Mouse (Mus musculus): ENCODE data around the gene Tex13a.

Gene Tex13a

DNA sequence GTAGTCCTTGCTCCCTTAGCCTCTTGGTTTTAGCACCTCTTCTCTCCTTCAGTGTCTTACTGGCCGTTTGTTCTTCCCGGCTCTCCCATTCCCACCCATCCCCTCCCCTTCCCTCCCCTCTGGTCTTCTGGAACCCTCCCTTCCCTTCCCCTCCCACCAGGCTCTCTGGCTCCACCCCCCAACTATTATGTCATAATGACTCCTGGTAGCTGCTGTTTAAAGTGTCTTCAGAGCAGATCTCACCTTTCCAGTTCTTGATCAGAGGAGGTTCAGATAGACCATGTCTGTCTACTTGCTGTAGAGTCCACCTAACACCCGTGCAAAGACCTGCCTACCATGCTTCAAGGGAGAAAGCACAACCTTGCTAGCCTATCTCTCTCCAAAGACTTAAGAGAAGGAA, at the start of gene Tex13a:
TSS of gene Tex13a (minus strand) at position 101 of the 400 bp plus-strand sequence.
- DNase-seq (ENCODE audit: low read depth) = no peak

DNA sequence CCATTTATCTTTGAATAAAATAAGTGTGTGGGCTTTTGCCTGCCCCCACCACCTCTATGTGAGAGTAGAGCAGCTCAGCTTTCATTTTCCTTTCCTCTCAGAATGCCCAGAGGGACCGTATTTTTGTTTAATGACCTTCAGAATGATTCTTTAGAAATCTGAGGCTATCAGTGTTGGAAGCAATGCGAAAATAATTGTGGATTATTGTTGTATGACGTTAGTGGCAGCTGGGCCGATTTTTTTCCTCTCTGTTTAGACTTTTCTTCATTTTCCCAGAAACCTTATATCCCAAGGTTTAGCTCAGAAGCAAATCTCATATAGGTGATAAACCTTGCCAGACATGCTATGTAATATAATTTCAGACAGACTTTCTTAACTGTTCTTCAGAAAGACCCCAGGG, 25.2 kb upstream of the Tex13a start:
- DNase-seq (ENCODE audit: low read depth) = no peak

DNA sequence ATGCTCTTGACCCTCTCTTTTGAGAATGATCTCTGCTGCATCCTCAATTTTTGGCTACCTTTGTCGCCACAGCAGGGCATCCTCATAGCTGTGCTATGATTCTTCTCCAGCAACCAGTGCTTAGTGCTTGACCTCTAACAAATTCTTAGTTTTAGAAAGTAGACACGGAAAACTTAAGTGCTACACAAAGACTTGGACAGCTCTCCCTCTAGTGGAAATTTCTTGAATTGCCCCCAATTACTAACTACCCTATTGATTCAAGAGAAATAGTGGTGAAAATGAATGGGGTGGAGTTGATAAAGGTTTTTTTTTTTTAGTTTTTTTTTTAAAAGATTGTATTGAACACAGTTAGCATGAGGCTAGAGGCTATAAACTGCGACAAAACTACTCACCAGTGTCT, 39.2 kb downstream of the Tex13a start:
- no peak for DNase-seq (ENCODE audit: low read depth)
